Mouse (Mus musculus) kidney, postnatal 36 days (tissue): ENCODE results near the gene Camk1d.
"Not testable (repeated sequence)": the region's sequence is repeated elsewhere in the genome, so short reads cannot be mapped to it uniquely, and the experiment has no call there.

Source experiments
- DNase-seq, 2 experiments: peaks; one replicate each; pipeline ENCODE4 v3.0.0; 2021 to 2022; ENCODE audit warnings: mixed read lengths in 2 of 2

Camk1d gene

DNA sequence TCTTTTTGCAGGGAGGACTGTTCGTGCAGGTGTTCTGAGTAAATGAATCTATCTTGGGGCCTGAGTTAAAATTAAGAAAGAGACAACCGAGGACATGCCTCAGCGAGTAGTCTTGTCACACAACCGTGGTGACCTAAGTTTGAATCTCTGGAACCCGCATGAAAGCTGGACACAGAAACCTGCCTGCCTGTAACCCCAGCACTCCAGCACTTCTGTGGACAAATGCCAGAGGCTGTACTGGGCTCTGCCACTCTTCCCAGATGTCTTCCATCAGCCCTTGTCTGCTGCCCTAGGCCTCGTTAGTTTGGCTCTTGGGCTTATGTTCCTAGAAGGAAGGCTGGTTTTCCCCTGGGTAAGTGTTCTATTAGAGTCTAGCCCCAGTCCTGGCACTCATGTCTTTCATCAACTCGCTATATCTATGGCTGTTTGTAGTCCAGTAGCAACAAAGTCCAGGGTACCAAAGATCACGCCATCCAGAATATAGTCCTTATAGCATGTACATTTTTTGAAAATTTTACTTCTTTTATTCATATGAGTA lies 399.0 kb downstream of the Camk1d start:
- no peak for DNase-seq

DNA sequence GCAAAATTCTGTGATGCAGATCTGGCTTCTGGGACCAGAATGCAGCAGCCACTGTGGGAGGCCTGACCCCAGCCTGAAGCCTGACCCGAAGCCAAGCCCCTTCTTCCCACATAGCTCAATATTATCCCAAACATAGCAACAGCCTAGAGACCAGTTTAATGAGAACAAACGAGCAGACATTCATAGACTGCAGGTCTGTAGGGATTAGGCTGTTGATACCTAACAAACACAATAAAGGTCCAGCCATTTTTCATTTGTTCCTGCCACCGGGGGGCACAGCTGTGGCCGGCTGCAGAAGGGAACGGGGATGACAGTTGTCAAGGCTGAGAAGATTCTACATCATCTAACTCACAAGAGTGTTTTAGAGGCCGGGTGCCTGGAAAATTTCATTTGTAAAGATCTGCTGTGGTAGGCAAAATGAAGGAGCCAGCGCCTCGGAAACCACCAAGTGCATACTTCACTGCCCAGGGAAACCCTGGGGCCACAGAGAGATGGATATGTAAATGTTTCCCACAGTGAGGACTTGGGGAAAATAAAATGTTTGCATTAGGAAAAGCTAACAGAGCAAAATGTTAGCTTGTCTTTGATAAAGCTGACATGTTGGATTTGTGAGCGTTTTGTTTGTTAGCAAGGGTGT lies 399.7 kb downstream of the Camk1d start:
- no peak for DNase-seq

DNA sequence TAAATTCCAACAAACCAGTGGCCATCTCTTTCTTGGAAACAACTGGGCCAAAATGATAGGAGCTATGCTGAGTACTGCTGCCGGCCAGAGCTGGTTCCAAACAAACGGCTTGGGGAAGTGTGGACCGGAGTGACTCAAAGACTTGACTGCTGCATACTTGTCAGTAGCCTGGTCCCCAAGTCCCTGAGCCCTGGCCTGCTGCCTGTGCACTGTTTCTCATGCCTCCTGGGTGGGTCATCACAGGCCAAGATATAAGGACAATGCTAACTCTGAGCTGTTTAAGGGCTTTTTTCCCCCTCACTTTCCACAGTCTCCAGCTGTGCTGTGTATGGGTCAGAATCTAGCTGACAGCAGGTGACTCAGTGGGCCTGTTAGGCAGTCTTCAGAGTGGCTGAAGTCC lies 409.2 kb downstream of the Camk1d start:
- no peak for DNase-seq

DNA sequence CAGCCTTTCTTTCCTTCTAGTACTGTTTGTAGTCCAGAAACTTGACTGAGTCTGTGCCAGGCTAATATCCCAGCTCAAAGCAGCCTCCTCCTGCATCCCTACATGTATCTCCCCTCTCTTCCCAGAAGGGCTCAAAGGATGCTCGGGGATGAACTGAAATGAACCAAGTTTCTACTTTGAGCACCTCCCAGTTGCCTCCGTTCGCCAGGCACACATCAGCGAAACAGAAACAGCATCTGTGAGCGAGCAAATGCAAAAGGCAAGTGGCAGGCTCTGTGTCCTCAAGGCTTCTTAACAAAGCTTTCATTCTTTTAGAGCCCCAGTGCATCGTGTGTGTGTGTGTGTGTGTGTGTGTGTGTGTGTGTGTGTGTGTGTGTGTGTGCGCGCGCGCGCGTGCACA lies 409.9 kb downstream of the Camk1d start:
- DNase-seq: no peak

DNA sequence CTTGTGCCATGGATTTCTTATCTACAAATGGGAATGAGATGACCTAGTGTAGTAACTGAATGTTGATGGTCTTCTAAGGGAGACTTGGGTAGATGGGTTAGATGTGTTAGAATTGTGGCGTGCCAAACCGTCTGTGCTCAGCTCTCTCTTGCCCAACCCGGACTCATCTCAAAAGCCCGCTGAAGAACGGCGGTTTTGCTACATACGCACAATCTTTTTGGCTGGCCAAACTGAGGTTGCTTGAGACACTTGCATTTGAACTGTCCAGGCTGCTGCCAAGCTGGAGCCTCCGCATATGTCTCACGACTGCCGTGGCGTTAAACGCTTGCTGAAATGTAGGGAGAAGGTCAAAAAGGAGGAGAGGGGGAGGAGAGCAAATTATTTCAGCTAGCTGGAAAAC lies 413.0 kb downstream of the Camk1d start:
- DNase-seq: no peak

DNA sequence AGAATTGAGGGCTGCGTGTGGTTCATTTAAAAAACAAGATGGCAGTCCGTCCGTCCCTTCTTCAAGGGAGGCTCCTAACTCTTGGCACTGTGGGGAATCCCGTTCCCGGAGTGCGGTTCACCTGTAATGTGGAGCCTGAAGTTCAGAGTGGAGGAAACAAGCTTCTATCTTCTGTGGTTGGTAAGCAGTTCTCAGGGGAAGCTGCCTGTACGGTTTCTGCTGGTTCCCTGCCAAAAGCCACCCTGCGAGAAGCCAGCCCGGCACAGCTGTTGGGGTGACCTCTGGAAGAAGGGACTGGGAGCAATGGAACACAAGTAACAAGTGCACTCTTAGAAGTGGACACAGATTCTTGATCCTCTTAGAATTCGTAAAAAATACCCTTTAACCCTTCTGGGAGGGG lies 416.2 kb downstream of the Camk1d start:
- peak; percentile 63 to 82 for DNase-seq

DNA sequence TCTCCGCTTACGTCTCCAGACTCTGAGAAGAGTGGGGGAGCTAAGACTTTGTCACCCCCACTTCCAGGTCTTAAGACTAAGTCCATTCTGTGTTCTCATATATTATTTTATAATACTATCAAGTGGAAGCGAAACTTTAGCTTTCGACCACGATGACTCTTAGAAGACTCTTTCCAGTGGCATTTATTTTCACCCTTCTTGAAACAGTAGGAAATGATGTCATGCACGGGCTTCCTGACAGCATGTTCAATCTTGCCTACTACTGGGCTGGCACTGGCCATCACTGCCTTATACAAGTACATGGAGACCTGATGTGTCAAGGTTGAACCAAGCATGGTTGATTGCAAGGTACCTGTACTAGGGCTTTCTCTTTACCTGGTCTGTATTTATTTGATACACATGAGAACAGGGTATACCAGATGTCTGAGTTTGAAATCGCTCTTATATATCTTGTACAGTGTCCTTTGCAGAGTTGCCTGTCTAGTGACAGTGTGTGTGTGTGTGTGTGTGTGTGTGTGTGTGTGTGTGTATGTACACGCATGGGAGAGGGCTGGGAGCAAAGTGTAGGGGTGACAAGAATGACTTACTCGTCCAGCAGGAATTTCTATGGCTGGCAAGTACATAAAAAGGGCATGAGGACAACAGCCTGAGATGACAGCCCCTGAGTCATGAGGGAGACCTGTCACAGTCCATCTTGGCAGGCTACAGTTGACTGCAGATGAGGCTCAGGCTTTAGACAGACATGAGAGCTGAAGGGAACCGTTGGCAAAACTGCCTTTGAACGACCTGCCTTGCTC lies 417.4 kb downstream of the Camk1d start:
- DNase-seq: no peak

DNA sequence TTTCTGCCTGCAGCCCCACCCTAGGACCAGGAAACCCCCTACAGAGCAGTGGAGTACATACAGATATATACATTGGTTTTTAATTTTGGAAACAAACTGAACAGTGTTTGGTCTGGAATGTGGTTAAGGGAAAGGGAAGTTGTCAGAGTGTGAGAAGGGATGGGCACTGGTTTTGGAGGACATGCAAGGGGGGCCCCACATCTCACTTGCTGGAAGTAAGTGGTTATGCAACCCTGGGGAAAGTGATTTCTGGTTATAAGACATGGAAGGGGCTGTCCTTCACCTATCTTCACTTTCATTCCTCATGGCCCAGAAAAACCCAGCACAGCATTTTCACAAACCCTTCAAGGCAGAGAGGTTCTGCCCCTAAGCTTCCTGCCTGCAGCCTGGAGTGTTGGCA lies 419.2 kb downstream of the Camk1d start:
- no peak for DNase-seq

DNA sequence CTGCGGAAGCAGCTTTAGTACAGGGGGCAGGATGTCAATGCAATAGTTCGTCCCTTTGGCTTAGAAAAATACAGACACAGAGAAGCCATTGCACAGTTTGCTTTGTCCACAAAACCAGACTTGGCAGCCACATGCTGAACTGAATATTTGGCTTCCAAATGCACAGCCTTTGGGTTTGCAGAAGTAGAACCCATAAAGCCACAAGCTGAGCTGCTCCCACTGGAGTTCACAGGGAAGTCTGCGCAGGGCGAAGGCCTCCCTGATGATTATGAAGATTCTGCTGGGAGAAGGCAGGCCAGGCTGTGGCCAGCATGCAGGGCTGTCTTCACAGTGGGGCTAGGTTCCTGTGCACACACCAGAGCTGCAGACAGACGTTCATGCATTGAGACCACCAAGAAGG lies 419.9 kb downstream of the Camk1d start:
- DNase-seq: peak in 1 of 2 experiments; percentile 19

DNA sequence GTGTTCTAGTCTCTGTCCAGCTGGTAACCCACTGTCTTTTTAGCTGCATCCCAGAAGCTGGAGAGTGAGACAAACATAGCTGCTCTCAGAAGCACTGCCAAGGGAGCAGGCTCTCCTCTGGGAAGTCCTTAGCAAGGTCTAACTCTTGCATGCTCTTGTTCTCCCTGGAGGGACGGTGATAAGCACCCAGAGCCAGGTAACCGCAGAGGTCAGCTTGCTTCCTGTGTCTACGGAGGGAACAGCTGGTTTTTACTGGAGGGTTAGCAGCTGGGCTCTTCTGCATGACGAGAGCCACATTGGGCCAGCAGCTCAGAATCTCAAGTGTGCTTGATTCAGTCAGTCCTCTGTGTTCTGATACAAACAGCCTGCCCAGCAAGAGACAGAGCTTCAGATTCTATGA lies 425.7 kb downstream of the Camk1d start:
- DNase-seq: no peak

DNA sequence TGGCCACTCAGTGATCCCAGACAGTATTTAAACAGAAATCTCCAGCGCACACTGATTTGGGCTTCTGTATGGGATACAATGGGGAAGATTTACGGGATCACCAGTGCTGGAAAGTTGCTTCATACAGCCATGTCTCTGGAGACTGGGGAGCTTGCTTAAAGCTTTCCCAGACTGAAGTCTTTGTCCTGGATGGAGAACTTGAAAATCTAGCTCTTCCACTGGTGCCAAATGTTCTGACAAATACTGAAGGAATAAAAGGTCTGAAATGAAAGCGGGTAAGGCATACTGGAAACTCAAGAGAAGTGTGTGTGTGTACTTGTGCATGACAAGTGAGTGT lies 427.3 kb downstream of the Camk1d start:
- peak in 1 of 2 experiments; percentile 17 for DNase-seq

DNA sequence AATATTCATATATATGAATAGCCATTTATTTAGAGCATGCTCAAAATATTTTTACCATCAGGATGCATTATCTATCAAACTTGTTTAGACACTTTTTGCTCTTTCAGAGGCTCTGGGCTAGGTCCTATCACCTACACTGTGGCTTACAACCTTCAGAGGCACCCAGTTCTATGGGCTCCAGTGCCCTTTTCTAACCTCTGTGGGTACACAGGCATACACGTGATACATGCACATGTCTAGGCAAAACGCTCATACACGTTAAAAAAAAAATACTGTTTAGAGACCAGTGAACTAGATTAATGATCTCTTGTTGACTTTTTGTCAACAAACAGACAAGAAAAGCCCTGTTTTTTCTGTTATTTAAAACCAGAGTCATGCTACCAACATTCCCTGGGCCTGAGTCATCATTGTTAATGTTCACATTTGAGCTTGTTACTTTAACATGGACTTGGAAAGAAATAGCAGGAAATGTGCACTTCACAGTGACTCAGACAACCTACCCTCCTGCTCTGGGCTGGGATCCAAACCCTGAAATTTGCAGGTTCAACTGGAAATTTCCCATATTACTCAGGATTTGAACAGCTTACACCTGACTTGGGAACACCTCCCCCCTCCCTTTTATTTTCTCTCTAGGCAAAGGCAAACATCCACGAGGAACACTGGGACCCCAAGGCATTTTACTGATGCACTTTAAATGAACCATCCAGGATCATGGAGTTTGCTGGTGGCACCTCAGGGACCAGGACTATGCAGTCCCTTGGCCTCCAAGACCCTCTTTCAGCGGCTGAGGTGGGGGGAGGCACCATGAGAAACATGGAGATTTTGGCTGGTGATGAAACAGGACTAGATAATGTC lies 427.9 kb downstream of the Camk1d start:
- DNase-seq: peak; percentile 75 to 82

DNA sequence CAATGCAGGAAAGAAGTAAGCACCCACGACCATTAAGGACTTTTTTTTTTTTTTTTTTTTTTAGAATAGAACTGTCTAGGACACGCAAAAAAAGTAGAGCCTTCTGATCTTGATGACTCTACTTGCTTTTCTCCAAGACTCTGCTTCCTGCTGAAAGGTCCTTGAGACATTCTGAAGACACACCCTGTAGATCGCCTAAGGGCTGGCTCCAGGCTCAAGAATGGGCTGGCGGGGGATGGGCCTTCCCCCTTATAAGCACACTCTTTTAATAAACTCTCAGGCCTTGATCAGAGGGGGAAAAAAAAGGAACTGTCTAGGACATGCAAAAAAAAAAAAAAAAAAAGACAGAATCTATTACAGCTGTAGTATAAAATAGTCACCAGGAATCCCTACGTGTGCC lies 430.0 kb downstream of the Camk1d start:
- DNase-seq: no peak

DNA sequence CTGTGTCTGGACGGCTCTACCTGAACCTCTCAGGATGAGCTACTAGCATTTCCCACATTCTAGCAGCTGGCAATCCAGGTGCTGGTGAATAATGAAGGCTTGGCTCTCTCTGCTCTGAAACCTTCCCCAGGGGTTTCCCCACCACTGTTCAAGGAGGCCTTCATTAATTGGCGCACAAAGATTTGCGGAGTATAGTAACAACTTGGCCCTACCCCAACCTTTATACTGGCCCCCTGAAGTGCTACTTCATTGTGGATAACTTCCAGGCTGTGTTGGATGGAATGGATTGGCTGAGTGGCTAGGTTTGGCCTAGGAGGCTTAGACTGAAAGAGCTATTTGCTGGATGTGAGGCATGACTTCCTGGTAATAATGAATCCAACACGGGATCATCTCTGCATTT lies 431.7 kb downstream of the Camk1d start:
- no peak for DNase-seq

DNA sequence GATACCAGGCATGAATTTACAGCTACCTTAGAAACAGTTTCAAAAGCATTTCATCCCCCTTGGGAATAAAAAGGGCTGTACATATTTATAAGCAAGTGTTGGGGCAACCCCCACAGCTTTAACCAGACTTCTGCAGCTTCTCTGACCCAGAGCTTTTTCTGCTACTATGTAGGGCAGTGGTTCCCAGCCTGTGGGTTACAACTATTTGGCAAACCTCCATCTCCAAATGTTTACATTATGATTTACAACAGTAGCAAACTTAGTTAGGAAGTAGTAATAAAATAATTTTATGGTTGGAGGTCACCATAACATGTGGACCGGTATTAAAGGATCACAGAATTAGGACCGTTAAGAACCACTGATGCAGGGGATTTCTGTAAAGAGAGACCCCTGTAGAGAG lies 446.3 kb downstream of the Camk1d start:
- DNase-seq: no peak

DNA sequence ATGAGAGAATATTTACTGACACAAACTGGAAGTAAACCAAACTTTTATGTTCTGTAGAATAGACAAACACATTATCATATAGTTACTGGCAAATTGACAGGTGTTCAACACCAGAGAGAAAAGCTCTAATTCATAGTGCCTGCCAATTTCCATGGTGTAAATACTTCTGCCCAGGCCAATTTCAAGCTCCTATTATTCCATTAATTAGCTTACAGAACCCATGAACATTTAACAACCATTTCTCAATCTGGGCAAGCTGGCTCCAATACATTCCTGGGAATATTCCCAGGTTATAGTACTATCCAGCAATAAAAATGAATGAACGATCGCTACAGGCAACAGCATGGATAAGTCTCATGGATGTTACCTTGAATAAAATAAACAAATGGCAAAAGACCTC lies 452.0 kb downstream of the Camk1d start:
- no peak for DNase-seq

DNA sequence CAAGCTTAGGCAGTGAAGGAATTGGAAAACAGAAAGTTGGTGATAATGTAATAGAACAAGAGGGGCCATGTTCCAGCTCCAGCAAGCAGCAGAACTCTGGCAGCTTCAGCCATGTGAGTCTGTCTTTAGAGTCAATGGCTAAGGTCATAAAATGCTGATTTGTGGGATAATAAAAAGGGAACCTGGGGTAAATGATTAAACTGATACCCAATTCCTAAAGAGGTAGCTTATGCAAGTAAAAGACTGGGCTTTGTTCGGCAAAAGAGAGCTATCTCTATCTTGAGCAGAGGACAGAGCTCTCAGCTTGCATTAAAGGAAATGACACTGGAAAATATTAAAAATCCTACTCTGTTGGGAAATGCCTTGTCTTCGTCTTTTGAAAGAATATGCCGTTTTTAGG lies 456.1 kb downstream of the Camk1d start:
- peak in 1 of 2 experiments; percentile 23 for DNase-seq

DNA sequence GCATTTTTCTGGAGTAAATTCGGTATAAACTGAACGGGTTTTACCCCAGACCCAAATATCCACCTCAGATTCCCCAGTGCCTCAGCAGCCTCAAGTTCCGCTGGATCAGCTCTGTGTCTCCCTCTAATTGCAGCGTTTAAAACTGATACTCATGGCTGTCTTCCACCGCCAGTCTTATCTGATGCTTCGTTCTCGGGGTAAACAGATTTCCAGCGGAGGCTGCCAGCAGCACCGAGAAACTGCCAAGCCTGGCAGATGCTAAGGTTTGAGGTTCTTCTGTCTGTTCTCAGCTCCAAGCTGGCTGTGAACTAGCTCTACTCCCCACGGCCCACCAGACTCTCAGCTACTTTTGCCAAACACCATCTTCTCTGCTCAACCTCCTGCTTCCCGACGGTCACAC lies 464.3 kb downstream of the Camk1d start:
- DNase-seq: no peak

DNA sequence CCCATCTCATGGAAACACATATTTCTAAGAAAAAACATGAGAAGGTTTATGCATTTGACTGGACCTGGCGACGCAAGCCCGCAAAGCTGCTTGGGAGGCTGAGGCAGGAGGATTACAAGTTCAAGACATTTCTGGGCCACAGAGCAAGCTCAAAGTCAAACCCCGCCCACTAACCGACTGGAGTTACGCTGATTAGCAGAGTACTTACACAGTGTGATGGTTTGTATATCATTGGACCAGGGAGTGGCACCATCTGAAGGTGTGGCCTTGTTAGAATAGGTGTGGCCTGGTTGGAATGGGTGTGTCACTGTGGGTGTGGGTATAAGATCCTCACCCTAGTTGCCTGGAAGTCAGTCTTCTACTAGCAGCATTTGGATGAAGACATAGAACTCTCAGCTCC lies 465.1 kb downstream of the Camk1d start:
- DNase-seq: not testable (repeated sequence)
